Mouse (Mus musculus) liver, embryonic 12.5 days (tissue): ENCODE data around the gene Bckdhb. TPM values are rescaled to one million over a fixed set of nuclear protein-coding genes. Genes with fewer than 3 reads are reported as not detected.

ENCODE experiments used
- ATAC-seq: fragments of 200-750 bp; cut with Nextera tagmentation; 2 replicates; pipeline ENCODE4 v1.8.0; 2017; ENCODE audit warnings: moderate number of reproducible peaks, mild to moderate bottlenecking, moderate library complexity
- H3K27ac ChIP-seq: fragments of 300-500 bp; sonication (generic); 2 replicates; pipeline ENCODE4 v1.5.1; 2016; ENCODE audit warnings: mild to moderate bottlenecking
- H3K27me3 ChIP-seq: fragments of 300-500 bp; sonication (generic); replicated peaks from 2 replicates; pipeline ENCODE4 v1.6.1; 2016; ENCODE audit warnings: mild to moderate bottlenecking, moderate library complexity
- H3K36me3 ChIP-seq: fragments of 300-500 bp; sonication (generic); 2 replicates; pipeline ENCODE4 v1.6.1; 2016; ENCODE audit warnings: mild to moderate bottlenecking, moderate library complexity
- H3K4me1 ChIP-seq: fragments of 300-500 bp; sonication (generic); 2 replicates; pipeline ENCODE4 v1.6.1; 2016
- H3K4me2 ChIP-seq: fragments of 300-500 bp; sonication (generic); 2 replicates; pipeline ENCODE4 v1.6.1; 2016; ENCODE audit warnings: mild to moderate bottlenecking, moderate library complexity
- H3K4me3 ChIP-seq: fragments of 300-500 bp; sonication (generic); 2 replicates; pipeline ENCODE4 v1.5.1; 2016; ENCODE audit warnings: mild to moderate bottlenecking, moderate library complexity
- H3K9ac ChIP-seq: fragments of 300-500 bp; sonication (generic); 2 replicates; pipeline ENCODE4 v1.6.1; 2016; ENCODE audit warnings: mild to moderate bottlenecking, moderate library complexity
- H3K9me3 ChIP-seq: fragments of 300-500 bp; sonication (generic); replicated peaks from 2 replicates; pipeline ENCODE4 v1.6.1; 2016; ENCODE audit warnings: mild to moderate bottlenecking, moderate library complexity
- WGBS: fragments of 180-500 bp; shearing (Covaris S2); methylation state at CpG from one replicate; pipeline ENCODE4 v1.1.7; 2016; ENCODE audit not compliant: insufficient replicate concordance; 5-methylcytosine and 5-hydroxymethylcytosine counted together
- polyA plus RNA-seq: library from polyadenylated mRNA; unstranded; fragments of >200 nt; fragmentation: Nextera tagmentation; extraction: Ambion mirVana; gene quantifications from 2 replicates; pipeline ENCODE4 v1.2.1, GENCODE M21; 2016

Gene Bckdhb
- 22.4 and 24.2 TPM in 2 replicates for polyA plus RNA-seq

GRCm38 (mm10) chr9:83924878-83925687 is at the start of gene Bckdhb:
Gene Bckdhb (plus strand): TSS chr9:83925145.
- Histone ChIP-seq H3K9me3 (no peaks in the 10 kb centered on the region), H3K27me3 (no peaks in the 10 kb centered on the region), H3K27ac (no peak within 1 kb of the TSS), H3K4me2 (peak within 1 kb of the TSS; percentile 84), H3K9ac (peak within 1 kb of the TSS; percentile 33), H3K4me1 (peaks cover 9% of the 10 kb centered on the region), H3K36me3 (no peaks in the 10 kb centered on the region), H3K4me3 (peak within 1 kb of the TSS; percentile 66)
- ATAC-seq, result peak; percentile 97
- WGBS, result under 1% methylated on average over 42 of the region's 46 CpGs

GRCm38 (mm10) chr9:83882191-83882590 is 42.8 kb upstream of the Bckdhb start:
- Histone ChIP-seq H3K4me2 (no peak overlapping the region), H3K27ac (no peak overlapping the region), H3K9ac (no peak overlapping the region), H3K4me3 (no peak overlapping the region), H3K27me3 (no peaks in the 10 kb centered on the region), H3K9me3 (no peaks in the 10 kb centered on the region), H3K36me3 (peaks cover 4% of the 10 kb centered on the region), H3K4me1 (no peaks in the 10 kb centered on the region)
- ATAC-seq, result no peak
- WGBS, result 72% methylated on average over 6 of the region's 6 CpGs

DNA sequence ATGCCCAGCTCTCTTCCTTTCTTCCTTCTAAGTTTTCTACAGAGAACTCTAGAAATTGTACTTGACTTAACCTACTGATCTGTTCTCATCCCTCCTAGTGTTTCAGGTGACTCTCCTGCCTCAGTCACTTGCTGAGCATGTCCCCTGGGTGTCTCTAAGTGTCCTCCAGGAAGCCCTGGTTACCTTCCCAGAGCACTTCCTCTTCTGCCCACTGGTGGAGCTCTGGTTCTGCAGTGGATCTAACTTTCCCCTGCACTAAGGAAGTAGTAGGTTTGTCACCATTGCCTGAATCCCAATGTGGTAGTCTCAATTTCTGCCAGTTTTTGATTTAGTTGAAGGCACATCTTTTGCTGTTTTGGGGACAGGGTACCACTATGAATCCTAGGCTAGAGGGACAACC is 38.8 kb upstream of the Bckdhb start:
- no peak overlapping the region for H3K4me2 ChIP-seq
- no peaks in the 10 kb centered on the region for H3K36me3 ChIP-seq
- H3K9me3 ChIP-seq, result no peaks in the 10 kb centered on the region
- no peak overlapping the region for H3K27ac ChIP-seq
- H3K27me3 ChIP-seq, result no peaks in the 10 kb centered on the region
- no peak overlapping the region for H3K9ac ChIP-seq
- no peak overlapping the region for H3K4me3 ChIP-seq
- no peaks in the 10 kb centered on the region for H3K4me1 ChIP-seq
- no peak for ATAC-seq

GRCm38 (mm10) chr9:83888214-83888613 is 36.7 kb upstream of the Bckdhb start:
- Histone ChIP-seq H3K36me3 (no peaks in the 10 kb centered on the region), H3K4me1 (no peaks in the 10 kb centered on the region), H3K4me3 (no peak overlapping the region), H3K9me3 (no peaks in the 10 kb centered on the region), H3K4me2 (no peak overlapping the region), H3K27ac (no peak overlapping the region), H3K9ac (no peak overlapping the region), H3K27me3 (no peaks in the 10 kb centered on the region)
- 74% methylated on average over 5 of the region's 5 CpGs for WGBS
- no peak for ATAC-seq

DNA sequence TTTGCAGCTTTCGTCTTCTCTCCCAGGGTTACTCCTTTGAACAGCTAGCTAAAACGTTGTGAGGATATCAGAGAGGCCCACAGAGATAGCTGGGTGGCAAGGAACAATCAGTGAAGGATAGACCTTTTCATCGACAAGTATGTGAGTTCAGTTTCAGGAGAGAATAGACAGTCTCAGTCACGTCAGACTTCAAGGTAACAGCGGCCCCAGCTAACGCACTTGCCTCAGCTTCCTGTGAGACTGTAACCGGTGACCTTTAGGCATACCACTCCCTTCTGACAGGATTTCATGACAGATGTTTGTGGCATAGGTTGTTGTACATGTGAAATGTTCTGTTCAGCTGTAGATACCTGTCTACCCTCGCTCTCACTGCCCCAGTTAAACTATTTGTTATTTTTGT is 31.9 kb upstream of the Bckdhb start:
- Histone ChIP-seq H3K9me3 (no peaks in the 10 kb centered on the region), H3K27ac (no peak overlapping the region), H3K4me1 (no peaks in the 10 kb centered on the region), H3K4me3 (no peak overlapping the region), H3K27me3 (no peaks in the 10 kb centered on the region), H3K9ac (no peak overlapping the region), H3K4me2 (no peak overlapping the region), H3K36me3 (no peaks in the 10 kb centered on the region)
- 59% methylated on average over 8 of the region's 8 CpGs for WGBS
- no peak for ATAC-seq

- ATAC-seq, result peak; percentile 58; the same call in 1 of the 2 replicates
- H3K36me3 ChIP-seq, result no peaks in the 10 kb centered on the region
- H3K27ac ChIP-seq, result no peak overlapping the region
- no peaks in the 10 kb centered on the region for H3K9me3 ChIP-seq
- H3K27me3 ChIP-seq, result no peaks in the 10 kb centered on the region
- no peak overlapping the region for H3K4me3 ChIP-seq
- no peaks in the 10 kb centered on the region for H3K4me1 ChIP-seq
- H3K4me2 ChIP-seq, result no peak overlapping the region
- H3K9ac ChIP-seq, result no peak overlapping the region
- WGBS, result 71% methylated on average over 4 of the region's 4 CpGs
These were observed 31.1 kb upstream of the Bckdhb start for GRCm38 (mm10) chr9:83893767-83894330.

DNA sequence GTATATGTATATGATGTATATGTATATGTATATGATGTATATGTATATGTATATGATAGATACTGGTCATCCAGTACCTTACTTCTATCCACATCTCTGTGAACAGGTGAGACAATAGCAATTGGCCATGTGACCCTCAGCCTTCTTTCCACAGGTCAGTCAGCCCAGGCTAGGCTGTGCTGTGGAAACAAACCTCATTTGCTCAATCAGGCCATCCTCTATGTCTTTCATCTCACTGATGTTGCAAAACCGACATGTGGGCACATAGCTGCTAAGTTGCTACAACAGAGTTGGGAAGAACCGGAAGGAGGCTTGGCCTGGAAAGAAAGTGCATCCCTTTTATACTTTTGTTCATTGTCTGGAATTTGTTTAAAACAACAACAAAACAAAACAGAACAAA is 22.9 kb upstream of the Bckdhb start:
- no peaks in the 10 kb centered on the region for H3K27me3 ChIP-seq
- WGBS, result 70% methylated on average over 2 of the region's 2 CpGs
- H3K9ac ChIP-seq, result no peak overlapping the region
- H3K4me3 ChIP-seq, result no peak overlapping the region
- H3K4me2 ChIP-seq, result no peak overlapping the region
- no peaks in the 10 kb centered on the region for H3K36me3 ChIP-seq
- H3K4me1 ChIP-seq, result no peaks in the 10 kb centered on the region
- ATAC-seq, result no peak
- no peak overlapping the region for H3K27ac ChIP-seq
- no peaks in the 10 kb centered on the region for H3K9me3 ChIP-seq

DNA sequence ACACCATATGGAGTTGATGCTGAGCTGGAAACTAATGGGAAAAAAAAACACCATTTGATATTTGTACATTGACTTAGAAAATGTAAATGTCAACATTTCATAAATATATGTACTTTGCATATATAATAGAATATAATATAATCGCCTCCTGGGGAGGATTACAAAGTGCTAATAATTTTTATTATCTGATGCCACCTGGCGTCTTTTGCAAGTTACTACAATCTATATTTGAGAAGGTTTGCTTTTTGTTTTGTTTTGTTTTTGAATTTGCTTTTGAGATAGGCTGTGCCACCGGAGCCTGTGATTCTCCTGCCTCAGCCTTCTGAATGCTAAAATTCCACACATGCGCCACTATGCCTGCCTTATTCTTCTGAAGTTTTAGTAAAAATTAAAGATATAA is 19.1 kb upstream of the Bckdhb start:
- WGBS, result 42% methylated on average over 4 of the region's 4 CpGs
- Histone ChIP-seq H3K4me1 (no peaks in the 10 kb centered on the region), H3K36me3 (no peaks in the 10 kb centered on the region), H3K4me2 (no peak overlapping the region), H3K27me3 (no peaks in the 10 kb centered on the region), H3K9ac (no peak overlapping the region), H3K27ac (no peak overlapping the region), H3K9me3 (no peaks in the 10 kb centered on the region), H3K4me3 (no peak overlapping the region)
- no peak for ATAC-seq

GRCm38 (mm10) chr9:83907017-83907416 is 17.9 kb upstream of the Bckdhb start:
- H3K4me1 ChIP-seq, result no peaks in the 10 kb centered on the region
- no peaks in the 10 kb centered on the region for H3K27me3 ChIP-seq
- H3K36me3 ChIP-seq, result no peaks in the 10 kb centered on the region
- H3K4me2 ChIP-seq, result no peak overlapping the region
- no peaks in the 10 kb centered on the region for H3K9me3 ChIP-seq
- H3K4me3 ChIP-seq, result no peak overlapping the region
- no peak for ATAC-seq
- no peak overlapping the region for H3K27ac ChIP-seq
- 68% methylated on average over 3 of the region's 3 CpGs for WGBS
- H3K9ac ChIP-seq, result no peak overlapping the region

GRCm38 (mm10) chr9:83909836-83910235 is 15.1 kb upstream of the Bckdhb start:
- Histone ChIP-seq H3K27ac (no peak overlapping the region), H3K4me2 (no peak overlapping the region), H3K9me3 (no peaks in the 10 kb centered on the region), H3K4me1 (no peaks in the 10 kb centered on the region), H3K9ac (no peak overlapping the region), H3K4me3 (no peak overlapping the region), H3K36me3 (no peaks in the 10 kb centered on the region), H3K27me3 (no peaks in the 10 kb centered on the region)
- WGBS, result 62% methylated on average over 2 of the region's 2 CpGs
- ATAC-seq, result no peak

GRCm38 (mm10) chr9:83910926-83911325 is 14.0 kb upstream of the Bckdhb start:
- WGBS, result 52% methylated on average over 2 of the region's 2 CpGs
- no peak overlapping the region for H3K27ac ChIP-seq
- no peaks in the 10 kb centered on the region for H3K9me3 ChIP-seq
- H3K36me3 ChIP-seq, result no peaks in the 10 kb centered on the region
- H3K4me2 ChIP-seq, result no peak overlapping the region
- H3K9ac ChIP-seq, result no peak overlapping the region
- H3K4me3 ChIP-seq, result no peak overlapping the region
- H3K4me1 ChIP-seq, result no peaks in the 10 kb centered on the region
- no peaks in the 10 kb centered on the region for H3K27me3 ChIP-seq
- no peak for ATAC-seq

- H3K4me1 ChIP-seq, result peaks cover 9% of the 10 kb centered on the region
- H3K27ac ChIP-seq, result no peak overlapping the region
- 66% methylated on average over 3 of the region's 3 CpGs for WGBS
- no peak overlapping the region for H3K4me2 ChIP-seq
- no peak overlapping the region for H3K9ac ChIP-seq
- H3K9me3 ChIP-seq, result no peaks in the 10 kb centered on the region
- H3K36me3 ChIP-seq, result no peaks in the 10 kb centered on the region
- no peak for ATAC-seq
- H3K27me3 ChIP-seq, result no peaks in the 10 kb centered on the region
- no peak overlapping the region for H3K4me3 ChIP-seq
These were observed 2.9 kb upstream of the Bckdhb start for GRCm38 (mm10) chr9:83922076-83922475.
